Comparison of ENCODE assay signal across 28 mouse cellular contexts in the genomic region with DNA sequence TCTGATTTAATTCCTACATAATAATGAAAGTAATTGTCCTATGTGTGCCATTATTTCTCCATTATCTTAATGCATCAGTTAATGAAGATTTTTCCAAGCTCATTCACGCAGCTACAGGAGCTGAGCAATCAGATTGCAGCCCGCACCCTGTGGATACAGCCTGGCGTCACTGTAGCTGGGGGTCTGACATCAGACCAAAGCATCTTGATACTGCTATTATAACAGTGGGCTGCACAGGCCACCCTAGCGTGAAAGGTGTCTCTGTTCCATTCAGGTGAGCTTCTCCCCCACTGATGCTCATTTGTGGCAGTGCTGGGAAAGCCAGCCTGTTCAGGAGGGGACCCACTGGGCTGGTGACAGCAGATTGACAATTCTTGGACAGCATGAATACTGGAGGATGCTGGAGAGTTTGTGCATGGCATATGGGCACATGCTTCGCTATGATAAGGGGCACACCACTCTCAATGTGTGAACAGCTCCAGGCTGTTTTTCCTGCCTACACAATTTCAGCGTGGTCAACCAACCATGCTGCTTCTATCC. TPM values are rescaled to one million over a fixed set of nuclear protein-coding genes. Genes with fewer than 3 reads are reported as not detected.
DNase-seq lines count a peak whose midpoint lies in the region; ATAC-seq and TF ChIP-seq lines count a peak whose summit lies in the region.
"Had no signal": no experiment of that assay in that cellular context is flagged by ENCODE, and none has a peak within 500 bp of the region (broad histone marks: within the 10 kb centered on the region; RNA-seq: fewer than 3 reads in every experiment).

No protein-coding gene starts in this region.

- no peak overlapping the region for H3K4me3 ChIP-seq in forebrain, embryonic 13.5 days
- no peak overlapping the region for H3K4me3 ChIP-seq in forebrain, embryonic 12.5 days (replicated peaks)
- no peak overlapping the region for H3K4me3 ChIP-seq in hindbrain, embryonic 16.5 days (ENCODE audit: low read length)
- H3K4me3 ChIP-seq in hindbrain, embryonic 10.5 days: no peak overlapping the region
- H3K4me3 ChIP-seq in midbrain, postnatal 0 days (ENCODE audit: low read depth, low read length): no peak overlapping the region
- no peak overlapping the region for H3K4me3 ChIP-seq in midbrain, embryonic 10.5 days
- H3K4me3 ChIP-seq: embryonic facial prominence, embryonic 10.5 days; embryonic facial prominence, embryonic 15.5 days; heart, embryonic 13.5 days; hindbrain, embryonic 12.5 days; limb, embryonic 10.5 days; limb, embryonic 15.5 days; midbrain, embryonic 15.5 days had no signal

- no peak for DNase-seq in hindbrain, embryonic 10.5 days (ENCODE audit: low spot score)
- peak; percentile 59 for DNase-seq in midbrain, postnatal 0 days (ENCODE audit: low spot score)
- no peak for DNase-seq in midbrain, embryonic 10.5 days (ENCODE audit: low spot score)
- DNase-seq in liver: no peak
- DNase-seq: adrenal gland, postnatal 10 days; cerebellum, adult 11 months; gastrocnemius, postnatal 25 days; heart, adult 18-20 months; heart, postnatal 10 days; kidney, adult 9 months; kidney, postnatal 10 days; lung, embryonic 14.5 days; lung, postnatal 14 days; thymus, adult 2 months; thymus, postnatal 36 days had no signal

- ATAC-seq in forebrain, embryonic 13.5 days: 0 out of 2 replicates have a peak, but pooled peaks have one; percentile 10
- no peak for ATAC-seq in forebrain, embryonic 12.5 days (ENCODE audit: low FRiP score)
- ATAC-seq in hindbrain, embryonic 16.5 days: peak; percentile 65
- ATAC-seq in midbrain, postnatal 0 days (ENCODE audit: low FRiP score): no peak
- ATAC-seq: intestine, postnatal 0 days; midbrain, embryonic 15.5 days; Patski had no signal

- H3K36me3 ChIP-seq in forebrain, embryonic 13.5 days (ENCODE audit: poor library complexity, severe bottlenecking): no peaks in the 10 kb centered on the region
- no peaks in the 10 kb centered on the region for H3K36me3 ChIP-seq in forebrain, embryonic 12.5 days (replicated peaks)
- no peaks in the 10 kb centered on the region for H3K36me3 ChIP-seq in hindbrain, embryonic 16.5 days (ENCODE audit: control insufficient read depth, insufficient read depth, low read length)
- H3K36me3 ChIP-seq in hindbrain, embryonic 10.5 days: no peaks in the 10 kb centered on the region
- no peaks in the 10 kb centered on the region for H3K36me3 ChIP-seq in midbrain, postnatal 0 days (ENCODE audit: insufficient read depth, low read length)
- no peaks in the 10 kb centered on the region for H3K36me3 ChIP-seq in midbrain, embryonic 10.5 days
- H3K36me3 ChIP-seq: embryonic facial prominence, embryonic 10.5 days; embryonic facial prominence, embryonic 15.5 days; heart, embryonic 13.5 days; hindbrain, embryonic 12.5 days; limb, embryonic 10.5 days; limb, embryonic 15.5 days; midbrain, embryonic 15.5 days had no signal

- no peak for TF ChIP-seq CTCF in midbrain, postnatal 0 days (IDR thresholded peaks at IDR 0.05)

- H3K4me1 ChIP-seq in forebrain, embryonic 13.5 days: no peaks in the 10 kb centered on the region
- 0 out of 2 replicates have a peak, but pooled peaks cover 1% of the 10 kb centered on the region for H3K4me1 ChIP-seq in forebrain, embryonic 12.5 days
- H3K4me1 ChIP-seq in hindbrain, embryonic 16.5 days (ENCODE audit: control insufficient read depth, insufficient read depth, low read depth, low read length): no peaks in the 10 kb centered on the region
- H3K4me1 ChIP-seq in hindbrain, embryonic 10.5 days (replicated peaks): no peaks in the 10 kb centered on the region
- H3K4me1 ChIP-seq in midbrain, postnatal 0 days (ENCODE audit: insufficient read depth, low read length): no peaks in the 10 kb centered on the region; the same call in 1 of the 2 replicates
- H3K4me1 ChIP-seq in midbrain, embryonic 10.5 days: no peaks in the 10 kb centered on the region
- H3K4me1 ChIP-seq: embryonic facial prominence, embryonic 10.5 days; embryonic facial prominence, embryonic 15.5 days; heart, embryonic 13.5 days; hindbrain, embryonic 12.5 days; limb, embryonic 10.5 days; limb, embryonic 15.5 days had no signal

- H3K27me3 ChIP-seq in forebrain, embryonic 13.5 days: no peaks in the 10 kb centered on the region
- H3K27me3 ChIP-seq in forebrain, embryonic 12.5 days: no peaks in the 10 kb centered on the region
- H3K27me3 ChIP-seq in hindbrain, embryonic 16.5 days (replicated peaks; ENCODE audit: control insufficient read depth, insufficient read depth, low read length): no peaks in the 10 kb centered on the region
- H3K27me3 ChIP-seq in hindbrain, embryonic 10.5 days (ENCODE audit: insufficient read depth, poor library complexity, severe bottlenecking): no peaks in the 10 kb centered on the region
- no peaks in the 10 kb centered on the region for H3K27me3 ChIP-seq in midbrain, postnatal 0 days (ENCODE audit: insufficient read depth, low read length)
- H3K27me3 ChIP-seq in midbrain, embryonic 10.5 days (ENCODE audit: low read depth, poor library complexity, severe bottlenecking): no peaks in the 10 kb centered on the region
- H3K27me3 ChIP-seq: embryonic facial prominence, embryonic 15.5 days; heart, embryonic 13.5 days; hindbrain, embryonic 12.5 days; limb, embryonic 15.5 days; midbrain, embryonic 15.5 days had no signal

- 72% methylated on average over 6 of the region's 6 CpGs for WGBS in forebrain, embryonic 13.5 days
- 78% methylated on average over 6 of the region's 6 CpGs for WGBS in forebrain, embryonic 12.5 days
- WGBS in hindbrain, embryonic 16.5 days: 64% methylated on average over 6 of the region's 6 CpGs
- 81% methylated on average over 6 of the region's 6 CpGs for WGBS in hindbrain, embryonic 10.5 days
- 82% methylated on average over 6 of the region's 6 CpGs for WGBS in midbrain, postnatal 0 days
- 84% methylated on average over 6 of the region's 6 CpGs for WGBS in midbrain, embryonic 10.5 days

- H3K9me3 ChIP-seq in forebrain, embryonic 13.5 days (replicated peaks): no peaks in the 10 kb centered on the region
- H3K9me3 ChIP-seq in forebrain, embryonic 12.5 days: no peaks in the 10 kb centered on the region
- H3K9me3 ChIP-seq in hindbrain, embryonic 16.5 days (ENCODE audit: control insufficient read depth, low read length): no peaks in the 10 kb centered on the region
- H3K9me3 ChIP-seq in hindbrain, embryonic 10.5 days: no peaks in the 10 kb centered on the region
- no peaks in the 10 kb centered on the region for H3K9me3 ChIP-seq in midbrain, postnatal 0 days (ENCODE audit: low read length)
- no peaks in the 10 kb centered on the region for H3K9me3 ChIP-seq in midbrain, embryonic 10.5 days (replicated peaks)
- H3K9me3 ChIP-seq: embryonic facial prominence, embryonic 10.5 days; embryonic facial prominence, embryonic 15.5 days; heart, embryonic 13.5 days; hindbrain, embryonic 12.5 days; limb, embryonic 10.5 days; limb, embryonic 15.5 days; midbrain, embryonic 15.5 days had no signal

- H3K4me2 ChIP-seq in forebrain, embryonic 13.5 days: no peak overlapping the region
- H3K4me2 ChIP-seq in forebrain, embryonic 12.5 days: no peak overlapping the region
- H3K4me2 ChIP-seq in hindbrain, embryonic 16.5 days (ENCODE audit: low read length): no peak overlapping the region
- no peak overlapping the region for H3K4me2 ChIP-seq in midbrain, postnatal 0 days (ENCODE audit: low read depth, low read length, poor library complexity, severe bottlenecking)
- H3K4me2 ChIP-seq: embryonic facial prominence, embryonic 15.5 days; heart, embryonic 13.5 days; hindbrain, embryonic 12.5 days; limb, embryonic 15.5 days; lung, embryonic 14.5 days; midbrain, embryonic 15.5 days had no signal

- H3K9ac ChIP-seq in forebrain, embryonic 13.5 days: no peak overlapping the region
- no peak overlapping the region for H3K9ac ChIP-seq in forebrain, embryonic 12.5 days
- no peak overlapping the region for H3K9ac ChIP-seq in hindbrain, embryonic 16.5 days (ENCODE audit: low read depth, low read length)
- H3K9ac ChIP-seq in midbrain, postnatal 0 days (replicated peaks; ENCODE audit: low read length, poor library complexity, severe bottlenecking): no peak overlapping the region
- H3K9ac ChIP-seq: embryonic facial prominence, embryonic 15.5 days; heart, embryonic 13.5 days; hindbrain, embryonic 12.5 days; limb, embryonic 15.5 days; liver, embryonic 14.5 days; lung, embryonic 14.5 days; midbrain, embryonic 15.5 days had no signal

- no peak overlapping the region for H3K27ac ChIP-seq in forebrain, embryonic 13.5 days
- no peak overlapping the region for H3K27ac ChIP-seq in forebrain, embryonic 12.5 days
- H3K27ac ChIP-seq in hindbrain, embryonic 16.5 days (ENCODE audit: low read depth, low read length): peak overlapping the region; percentile 12; the same call in 1 of the 2 replicates
- H3K27ac ChIP-seq in hindbrain, embryonic 10.5 days: no peak overlapping the region
- H3K27ac ChIP-seq in midbrain, postnatal 0 days (ENCODE audit: low read depth, low read length): no peak overlapping the region
- H3K27ac ChIP-seq in midbrain, embryonic 10.5 days (replicated peaks): no peak overlapping the region
- H3K27ac ChIP-seq: embryonic facial prominence, embryonic 10.5 days; embryonic facial prominence, embryonic 15.5 days; heart, embryonic 13.5 days; hindbrain, embryonic 12.5 days; limb, embryonic 10.5 days; limb, embryonic 15.5 days; liver, embryonic 14.5 days; midbrain, embryonic 15.5 days had no signal

RNA-seq across cellular contexts. Expression of gene Wdr11, which starts 58.2 kb away (rescaled TPM):
- 30.6 and 36.5 TPM in 2 replicates for polyA plus RNA-seq in forebrain, embryonic 13.5 days (2015; fragmentation: Nextera tagmentation; extraction: Ambion mirVana)
- 41.3 and 41.6 TPM in 2 replicates for polyA plus RNA-seq in forebrain, embryonic 12.5 days (2016; fragmentation: Nextera tagmentation; extraction: Ambion mirVana)
- polyA plus RNA-seq in hindbrain, embryonic 16.5 days (2015; fragmentation: Nextera tagmentation; extraction: Ambion mirVana): 37.2 and 40.3 TPM in 2 replicates
- 36.5 and 40.1 TPM in 2 replicates for polyA plus RNA-seq in hindbrain, embryonic 10.5 days (2016; fragmentation: Nextera tagmentation; extraction: Ambion mirVana)
- total RNA-seq in midbrain, postnatal 0 days (2014; rRNA removed): 40.1 and 49.5 TPM in 2 replicates
- 28.1 and 29.4 TPM in 2 replicates for polyA plus RNA-seq in midbrain, postnatal 0 days (2015; fragmentation: Nextera tagmentation; extraction: Ambion mirVana)
- 37.3 and 43.8 TPM in 2 replicates for polyA plus RNA-seq in midbrain, embryonic 10.5 days (2016; fragmentation: Nextera tagmentation; extraction: Ambion mirVana)

Comparison
In these comparisons a context has a peak if more than half of its experiments do, and no peak if none do; other contexts are left out.
1. ATAC-seq: peak in forebrain, embryonic 13.5 days (single experiment) and hindbrain, embryonic 16.5 days (single experiment); none in forebrain, embryonic 12.5 days (single experiment) and midbrain, postnatal 0 days (single experiment).